Mouse (Mus musculus): ENCODE data around the gene Edem2.
A peak's percentile ranks its signal among the peaks of the same experiment; 100 is the strongest.
"Not testable (repeated sequence)": the region's sequence is repeated elsewhere in the genome, so short reads cannot be mapped to it uniquely, and the experiment has no call there.

The Edem2 gene

DNA sequence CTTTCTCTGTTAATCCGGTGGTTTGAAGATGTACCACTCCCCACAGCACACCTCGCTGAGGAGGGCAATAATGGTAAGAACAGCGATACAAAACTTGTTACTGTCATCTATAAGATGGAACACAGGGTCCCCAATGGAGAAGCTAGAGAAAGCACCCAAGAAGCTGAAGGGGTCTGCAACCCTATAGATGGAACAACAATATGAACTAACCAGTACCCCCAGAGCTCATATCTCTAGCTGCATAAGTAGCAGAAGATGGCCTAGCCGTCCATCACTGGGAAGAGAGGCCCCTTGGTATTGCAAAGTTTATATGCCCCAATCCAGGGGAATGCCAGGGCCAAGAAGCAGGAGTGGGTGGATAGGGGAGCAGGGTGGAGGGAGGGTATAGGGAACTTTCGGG lies 6.5 kb upstream of the Edem2 start, which contains the start of gene Gm17581:
Gene Gm17581, minus strand, starts transcription at position 101 of the 400 bp plus-strand sequence.
- not testable (repeated sequence) for DNase-seq (ENCODE audit: low spot score)

DNA sequence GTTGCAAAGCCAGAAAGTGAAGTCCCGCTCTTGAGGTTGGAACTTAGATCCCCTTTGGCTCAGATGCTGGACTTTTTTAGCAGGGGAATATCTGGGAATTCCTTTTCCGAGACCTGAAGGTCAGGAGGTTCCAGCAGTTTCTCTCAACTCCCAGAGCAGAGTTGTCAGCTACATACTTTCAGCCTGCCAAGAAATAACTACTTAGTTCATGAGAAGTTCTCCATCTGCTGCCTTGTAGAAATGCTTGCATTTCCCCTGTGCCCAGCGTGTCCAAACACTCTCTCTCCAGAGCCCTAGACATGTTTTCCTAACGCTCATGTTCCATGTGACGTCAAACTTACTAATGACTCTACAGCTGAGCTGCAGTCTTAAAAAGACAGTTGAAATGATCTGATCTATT lies 5.8 kb upstream of the Edem2 start:
- no peak for DNase-seq (ENCODE audit: low spot score)

DNA sequence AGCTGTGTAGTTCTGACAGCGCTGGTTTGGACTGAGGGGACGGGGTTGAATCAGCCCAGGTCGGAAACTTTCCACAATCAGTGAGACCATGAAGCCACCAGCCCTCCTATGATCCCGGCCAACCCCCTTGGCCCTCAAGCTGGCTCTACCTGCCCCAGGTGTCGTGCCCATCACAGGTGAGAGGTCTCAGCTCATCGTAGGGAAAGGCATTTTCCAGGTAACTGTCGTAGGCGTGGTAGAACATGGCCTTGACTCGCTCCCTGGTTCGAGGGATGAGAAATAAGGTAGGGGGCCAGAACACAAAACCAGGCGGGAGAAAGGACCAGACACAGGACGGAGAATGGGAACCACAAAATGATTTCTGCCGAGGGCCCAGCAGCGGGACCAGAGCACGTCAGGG lies 533 bp downstream of the Edem2 start:
- DNase-seq (ENCODE audit: low spot score) = no peak

DNA sequence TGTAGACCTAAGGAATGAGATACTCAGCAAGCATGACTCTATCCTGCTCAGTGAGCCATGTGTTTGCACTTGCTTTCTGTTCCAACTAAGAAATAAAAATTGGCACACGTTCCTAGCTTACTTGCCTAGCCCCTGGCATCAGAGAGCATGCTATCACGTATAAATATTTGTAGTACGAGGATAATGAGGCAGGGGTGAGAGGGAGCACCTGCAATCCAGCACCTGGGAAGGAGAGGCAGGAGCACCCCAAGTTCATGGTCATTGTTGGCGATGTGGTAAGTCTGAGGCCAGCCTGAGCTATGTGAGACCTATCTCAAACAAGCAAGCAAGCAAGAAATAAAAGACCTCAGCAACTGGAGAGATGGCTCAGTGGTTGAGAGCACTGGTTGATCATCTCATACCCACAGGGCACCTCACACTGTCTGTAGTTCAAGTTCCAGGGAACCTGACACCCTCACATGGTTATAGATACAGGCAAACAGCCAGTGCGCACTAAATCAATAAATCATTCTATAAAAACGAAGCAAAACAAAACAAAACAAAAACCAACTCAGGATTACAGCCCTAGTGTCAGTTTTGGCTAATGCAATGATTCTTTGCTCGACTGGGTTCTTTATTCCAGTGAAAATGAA lies 1.4 kb downstream of the Edem2 start:
- no peak for DNase-seq (ENCODE audit: low spot score)

GRCm38 (mm10) chr2:155726302-155726701 lies 3.0 kb downstream of the Edem2 start:
- DNase-seq (ENCODE audit: low spot score) = no peak

GRCm38 (mm10) chr2:155724526-155724925 lies 4.7 kb downstream of the Edem2 start:
- DNase-seq (ENCODE audit: low spot score) = no peak

- DNase-seq (ENCODE audit: low spot score) = no peak
These were observed 5.2 kb downstream of the Edem2 start for GRCm38 (mm10) chr2:155724036-155724435.

GRCm38 (mm10) chr2:155720585-155720984 lies 8.7 kb downstream of the Edem2 start:
- no peak for DNase-seq (ENCODE audit: low spot score)

DNA sequence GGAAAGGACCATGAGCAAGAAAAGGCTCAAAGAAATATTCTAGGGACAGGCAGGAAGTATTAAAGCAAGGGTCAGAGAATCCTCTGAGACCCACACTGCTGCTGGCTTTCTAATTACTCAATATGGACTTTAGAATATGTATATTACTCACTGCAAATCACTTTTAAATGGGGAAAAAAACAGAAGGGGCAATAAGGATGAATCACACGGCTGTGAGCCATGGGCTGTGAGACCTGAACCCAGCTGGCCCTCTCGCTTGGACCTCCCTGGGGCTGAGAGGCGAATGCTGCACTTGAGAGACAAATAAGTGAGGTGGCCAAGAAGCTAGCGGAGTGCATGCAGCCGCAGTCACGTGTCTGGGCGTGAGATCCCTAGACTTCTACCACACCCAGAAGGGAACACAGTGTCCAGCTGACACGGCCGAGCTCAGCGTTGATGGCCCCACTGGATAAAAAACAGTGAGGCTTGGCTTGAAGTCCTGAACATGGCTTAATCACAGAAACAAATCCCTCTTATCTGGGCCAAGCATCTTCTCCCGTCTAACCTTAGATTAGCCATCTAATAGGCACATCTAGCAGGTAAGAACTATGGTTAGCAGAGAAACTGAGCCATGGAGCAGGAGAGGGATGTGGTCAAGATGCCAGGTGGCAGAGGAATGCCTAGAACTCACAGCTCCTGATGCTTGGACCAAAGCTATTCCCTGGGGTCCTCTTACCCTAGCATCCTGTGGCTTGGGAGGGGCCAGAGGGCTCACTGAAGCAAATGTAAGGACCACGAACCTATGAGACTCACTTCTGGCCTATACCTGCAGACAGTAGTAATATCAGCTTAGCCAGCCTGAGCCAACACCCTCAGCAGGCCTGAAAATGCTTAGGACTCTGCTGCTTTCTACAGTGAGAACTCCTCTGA lies 11.9 kb downstream of the Edem2 start:
- no peak for DNase-seq (ENCODE audit: low spot score)

- no peak for DNase-seq (ENCODE audit: low spot score)
These were observed 18.7 kb downstream of the Edem2 start for GRCm38 (mm10) chr2:155710557-155710956.

- no peak for DNase-seq (ENCODE audit: low spot score)
These were observed 22.0 kb downstream of the Edem2 start for GRCm38 (mm10) chr2:155707251-155707650.

- no peak for DNase-seq (ENCODE audit: low spot score)
These were observed 25.6 kb downstream of the Edem2 start for GRCm38 (mm10) chr2:155703630-155704029.

DNA sequence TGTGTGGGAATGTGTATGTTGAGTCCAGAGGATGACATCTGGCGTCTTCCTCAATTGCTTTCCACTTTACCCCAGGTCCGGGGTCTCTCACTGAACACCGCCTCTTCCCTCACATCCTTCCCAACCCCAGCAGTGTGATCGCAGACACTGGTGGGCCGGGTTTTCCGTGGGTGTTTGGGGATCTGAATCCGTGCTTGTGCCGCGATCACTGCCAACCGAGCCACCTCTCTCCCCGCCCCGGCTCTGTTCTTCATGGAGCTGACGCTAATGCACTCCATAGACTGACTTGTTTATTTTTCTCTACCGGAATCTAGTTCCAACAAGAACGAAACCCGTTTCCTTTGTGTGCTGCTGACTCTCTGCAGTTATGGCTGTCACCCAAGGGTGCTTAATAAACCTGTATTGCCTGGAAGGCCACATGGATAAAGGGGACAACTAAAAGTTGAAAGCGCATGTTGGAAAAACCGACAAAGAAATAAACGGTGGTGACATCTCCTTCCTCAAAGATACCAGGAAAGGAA lies 27.8 kb downstream of the Edem2 start:
- DNase-seq (ENCODE audit: low spot score) = no peak

DNA sequence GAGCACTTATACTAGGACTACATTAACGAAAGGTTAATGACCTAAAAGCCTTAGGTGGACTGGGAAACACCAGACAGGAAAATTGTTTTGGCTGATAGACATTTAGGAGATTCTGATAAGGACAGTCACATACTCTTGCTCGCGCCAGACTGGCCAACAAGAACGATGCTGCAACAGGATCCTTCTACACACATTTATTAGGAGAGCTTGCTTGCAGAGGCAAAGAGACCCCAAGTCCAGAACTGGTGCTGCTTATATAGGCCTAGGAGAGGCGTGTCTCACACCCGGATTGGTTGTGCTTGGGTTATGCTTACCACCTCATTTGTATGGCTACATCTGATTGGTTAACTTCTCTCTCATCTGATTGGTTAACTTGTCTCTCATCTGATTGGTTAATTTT lies 30.8 kb downstream of the Edem2 start:
- DNase-seq (ENCODE audit: low spot score) = not testable (repeated sequence)

GRCm38 (mm10) chr2:155696851-155697250 lies 32.4 kb downstream of the Edem2 start:
- DNase-seq (ENCODE audit: low spot score) = no peak

DNA sequence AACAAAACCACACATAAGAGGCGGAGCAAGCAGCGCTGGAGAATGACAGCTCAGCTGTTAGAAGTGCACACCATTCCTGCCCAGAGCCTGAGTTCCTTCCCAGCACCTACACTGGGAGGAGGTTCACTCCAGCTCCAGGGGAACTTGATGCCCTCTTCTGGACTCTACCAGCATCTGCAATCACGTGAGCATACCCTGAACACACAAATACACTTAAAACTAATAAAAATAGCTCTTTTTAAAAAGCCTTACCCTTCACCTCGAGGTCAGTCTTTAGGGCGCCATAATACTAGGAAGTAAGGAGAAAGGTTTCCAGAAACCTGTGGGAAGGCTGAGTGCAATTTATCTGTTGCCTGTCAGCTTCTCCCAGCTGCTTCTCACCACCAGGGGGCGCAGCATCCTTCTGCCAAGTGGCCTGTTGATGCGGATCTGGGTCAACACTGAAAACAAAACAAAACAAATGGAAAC lies 33.1 kb downstream of the Edem2 start:
- DNase-seq (ENCODE audit: low spot score) = peak; percentile 92

- DNase-seq (ENCODE audit: low spot score) = no peak
These were observed 34.0 kb downstream of the Edem2 start for GRCm38 (mm10) chr2:155695316-155695715.

DNA sequence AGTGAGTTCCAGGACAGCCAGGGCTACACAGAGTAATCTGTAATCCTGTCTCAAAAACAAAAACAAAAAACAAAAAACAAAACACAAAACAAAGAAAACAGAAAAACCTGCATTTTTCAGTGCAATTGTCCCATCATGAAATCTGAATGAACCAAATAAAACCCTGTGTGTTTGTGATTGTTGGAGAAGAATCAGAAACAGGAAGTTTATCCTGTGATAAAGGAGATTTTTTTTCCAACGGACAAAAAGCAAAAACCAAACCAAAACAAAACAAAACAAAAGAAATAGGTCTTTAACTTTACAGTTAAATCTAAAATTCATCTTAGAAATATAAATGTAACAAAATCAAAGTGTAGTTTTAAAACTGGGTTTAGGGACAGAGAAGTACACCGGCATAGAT lies 34.7 kb downstream of the Edem2 start:
- no peak for DNase-seq (ENCODE audit: low spot score)

GRCm38 (mm10) chr2:155693136-155693535 lies 36.1 kb downstream of the Edem2 start:
- DNase-seq (ENCODE audit: low spot score) = no peak

GRCm38 (mm10) chr2:155691723-155692493 lies 37.4 kb downstream of the Edem2 start, which contains the start of gene Trpc4ap:
Gene Trpc4ap (minus strand): TSS chr2:155692384.
- DNase-seq (ENCODE audit: low spot score) = peak; percentile 99

DNA sequence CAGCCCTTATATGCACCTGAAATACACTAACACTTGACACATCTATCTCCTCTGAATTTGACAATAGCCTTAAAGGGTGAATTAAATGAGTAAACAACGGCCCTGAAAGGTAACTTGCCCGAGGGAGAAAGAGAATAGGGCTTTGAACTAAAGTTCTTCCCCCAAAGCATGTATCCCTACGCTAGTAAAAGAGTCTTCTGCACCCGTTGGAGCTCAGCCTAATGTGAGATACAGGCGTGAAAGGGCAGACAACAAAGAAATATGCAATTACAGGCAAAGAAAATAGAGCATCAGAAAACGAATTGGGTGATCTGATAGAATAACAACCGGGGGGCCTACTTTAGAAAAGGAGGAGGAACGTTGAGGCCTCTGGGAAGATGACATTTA lies 37.9 kb downstream of the Edem2 start:
- no peak for DNase-seq (ENCODE audit: low spot score)

- no peak for DNase-seq (ENCODE audit: low spot score)
These were observed 40.1 kb downstream of the Edem2 start for GRCm38 (mm10) chr2:155689211-155689610.
